Mouse (Mus musculus) ES-E14 (cell line): ENCODE data around the gene Rbfox1.

ENCODE experiments used
- HCFC1 ChIP-seq: IDR thresholded peaks from 2 replicates; pipeline ENCODE4 v1.6.1; 2012; ENCODE audit warnings: low read length, inconsistent platforms, borderline replicate concordance; ENCODE audit not compliant: insufficient read depth
- MAFK ChIP-seq: IDR thresholded peaks from 2 replicates; pipeline ENCODE4 v1.6.1; 2014; ENCODE audit warnings: mild to moderate bottlenecking, low read depth, low read length, inconsistent platforms; ENCODE audit not compliant: insufficient read depth
- ZC3H11A ChIP-seq: IDR thresholded peaks from 2 replicates; pipeline ENCODE4 v1.6.1; 2012; ENCODE audit warnings: low read depth, mild to moderate bottlenecking, inconsistent platforms, low read length, borderline replicate concordance
- ZNF384 ChIP-seq: IDR thresholded peaks from 2 replicates; pipeline ENCODE4 v1.6.1; 2012; ENCODE audit warnings: low read depth, low read length, inconsistent platforms

DNA sequence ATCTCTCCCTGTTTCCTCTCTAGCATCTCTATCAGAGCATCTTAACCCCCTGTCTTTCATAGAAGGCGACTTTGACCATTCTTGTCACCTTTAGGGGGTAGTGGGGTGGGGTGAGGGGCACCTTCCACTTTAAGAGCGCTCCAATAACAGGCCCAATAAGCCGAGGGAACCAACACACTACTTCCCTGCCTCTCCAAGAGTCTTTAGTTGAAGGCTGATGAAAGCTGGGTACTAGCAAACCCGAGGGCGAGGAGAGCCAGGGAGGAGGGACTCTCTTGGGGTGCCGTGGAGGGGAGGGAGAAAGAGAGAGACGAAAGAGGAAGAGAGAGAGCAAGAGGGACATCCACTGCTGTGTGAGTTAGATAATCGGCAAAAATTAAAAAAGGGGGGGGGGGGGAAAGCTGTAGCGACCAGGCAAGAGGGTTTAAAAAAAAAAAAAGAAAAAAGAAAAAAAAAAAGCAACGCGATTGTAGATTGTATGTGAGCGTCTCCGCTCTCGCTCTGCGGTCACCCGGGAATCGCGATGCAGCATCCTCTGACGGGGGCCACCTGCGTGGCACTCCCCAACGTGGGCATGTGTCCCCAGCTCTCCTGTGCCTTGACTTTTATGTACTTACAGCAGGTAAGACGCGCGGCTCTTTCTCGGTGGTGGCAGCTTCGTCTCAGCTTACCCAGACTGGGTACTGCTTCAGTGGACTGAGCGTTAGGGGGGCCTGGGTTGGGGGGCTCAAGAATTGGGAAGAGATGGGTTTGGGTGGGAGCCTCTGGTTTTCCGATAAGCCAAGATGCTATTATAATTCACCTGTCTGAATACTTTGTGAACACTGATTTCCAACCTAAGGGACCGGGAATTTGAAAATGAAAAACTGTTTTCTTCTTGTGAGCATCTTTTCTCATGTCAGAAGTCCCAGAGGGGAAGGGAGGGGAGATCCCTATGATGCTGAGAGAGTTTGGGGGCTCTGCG lies 1154.5 kb downstream of the Rbfox1 start:
- no peak for TF ChIP-seq ZC3H11A
- no peak for TF ChIP-seq HCFC1
- TF ChIP-seq ZNF384 = no peak
- no peak for TF ChIP-seq MAFK
